Mouse (Mus musculus) kidney, adult 2 months (tissue): ENCODE measurements at regions not wholly inside any gene's neighbourhood (a gene's known extent, or its start where the extent isn't known, plus 50 kb on each side); places are given as distances from the start of the nearest gene placed in this dataset.

Source experiments
- DNase-seq: peaks from one replicate; pipeline ENCODE4 v3.0.0; 2021
- H3K27ac ChIP-seq: fragments of 200-500 bp; 2 replicates; pipeline ENCODE4 v1.5.1; 2012; ENCODE audit warnings: low read depth, low read length, control low read depth, inconsistent platforms; ENCODE audit not compliant: insufficient read depth
- H3K27me3 ChIP-seq: fragments of 200-500 bp; replicated peaks from 2 replicates; pipeline ENCODE4 v1.6.1; 2012; ENCODE audit warnings: mild to moderate bottlenecking, moderate library complexity, low read length, inconsistent platforms; ENCODE audit not compliant: control insufficient read depth, insufficient read depth
- H3K36me3 ChIP-seq: fragments of 200-500 bp; 2 replicates; pipeline ENCODE4 v1.6.1; 2012; ENCODE audit warnings: mild to moderate bottlenecking, moderate library complexity, low read length, inconsistent platforms; ENCODE audit not compliant: control insufficient read depth, insufficient read depth
- H3K4me1 ChIP-seq: fragments of 200-500 bp; 2 replicates; pipeline ENCODE4 v1.6.1; 2011; ENCODE audit warnings: low read length; ENCODE audit not compliant: control insufficient read depth, insufficient read depth
- H3K4me3 ChIP-seq: fragments of 200-500 bp; 2 replicates; pipeline ENCODE4 v1.5.1; 2011; ENCODE audit warnings: mild to moderate bottlenecking, low read depth, low read length, control low read depth; ENCODE audit not compliant: insufficient read depth
- CTCF ChIP-seq: fragments of 200-500 bp; conservative IDR thresholded peaks from 2 replicates; pipeline ENCODE4 v1.5.1; 2011; ENCODE audit warnings: low read depth, mild to moderate bottlenecking, control low read depth, low read length, moderate library complexity, mixed read lengths; ENCODE audit not compliant: insufficient read depth, insufficient read length
- POLR2A ChIP-seq: fragments of 200-500 bp; IDR thresholded peaks from one replicate; pipeline ENCODE4 v1.6.1; 2011; ENCODE audit warnings: low read depth, low read length, control low read depth
- WGBS: fragments of 180-500 bp; shearing (Covaris S2); methylation state at CpG from one replicate; pipeline ENCODE4 v1.1.7; 2018; 5-methylcytosine and 5-hydroxymethylcytosine counted together

- Histone ChIP-seq H3K36me3 (no peaks in the 10 kb centered on the region), H3K4me3 (no peak overlapping the region), H3K27me3 (no peaks in the 10 kb centered on the region; the same call in 1 of the 2 replicates), H3K4me1 (0 out of 2 replicates have a peak, but pooled peaks cover 4% of the 10 kb centered on the region), H3K27ac (peak overlapping the region; percentile 77)
- DNase-seq: peak; percentile 90
- WGBS: 43% methylated on average over 10 of the region's 10 CpGs
- no peak for TF ChIP-seq CTCF
These were observed 103.6 kb downstream of the Ddx1 start for GRCm38 (mm10) chr12:13145186-13146115.

- 79% methylated on average over 1 of the region's 1 CpGs for WGBS
- H3K27ac ChIP-seq: peak overlapping the region; percentile 71
- H3K4me1 ChIP-seq: 0 out of 2 replicates have a peak, but pooled peaks cover 4% of the 10 kb centered on the region
- TF ChIP-seq CTCF (no peak), POLR2A (no peak)
- H3K36me3 ChIP-seq: no peaks in the 10 kb centered on the region
- no peaks in the 10 kb centered on the region; the same call in 1 of the 2 replicates for H3K27me3 ChIP-seq
- H3K4me3 ChIP-seq: no peak overlapping the region
- DNase-seq: no peak
These were observed 104.3 kb downstream of the Ddx1 start for GRCm38 (mm10) chr12:13144739-13145138.

GRCm38 (mm10) chr12:13140636-13141035 lies 108.4 kb downstream of the Ddx1 start:
- 92% methylated on average over 6 of the region's 6 CpGs for WGBS
- H3K4me3 ChIP-seq: no peak overlapping the region
- H3K27ac ChIP-seq: no peak overlapping the region
- TF ChIP-seq POLR2A (no peak), CTCF (no peak)
- H3K4me1 ChIP-seq: 0 out of 2 replicates have a peak, but pooled peaks cover 4% of the 10 kb centered on the region
- H3K36me3 ChIP-seq: no peaks in the 10 kb centered on the region
- H3K27me3 ChIP-seq: no peaks in the 10 kb centered on the region; the same call in 1 of the 2 replicates
- no peak for DNase-seq

GRCm38 (mm10) chr12:13139189-13139588 lies 109.8 kb downstream of the Ddx1 start:
- Histone ChIP-seq H3K27me3 (no peaks in the 10 kb centered on the region; the same call in 1 of the 2 replicates), H3K27ac (no peak overlapping the region), H3K36me3 (no peaks in the 10 kb centered on the region), H3K4me1 (no peaks in the 10 kb centered on the region), H3K4me3 (no peak overlapping the region)
- no peak for DNase-seq
- no peak for TF ChIP-seq POLR2A
- TF ChIP-seq CTCF: no peak
- 73% methylated on average over 5 of the region's 5 CpGs for WGBS

- WGBS: 74% methylated on average over 4 of the region's 10 CpGs
- Histone ChIP-seq H3K27me3 (no peaks in the 10 kb centered on the region), H3K27ac (no peak overlapping the region), H3K4me3 (no peak overlapping the region), H3K4me1 (no peaks in the 10 kb centered on the region), H3K36me3 (no peaks in the 10 kb centered on the region)
- TF ChIP-seq CTCF: no peak
- no peak for TF ChIP-seq POLR2A
- DNase-seq: no peak
These were observed 114.8 kb downstream of the Ddx1 start for GRCm38 (mm10) chr12:13134168-13134567.

GRCm38 (mm10) chr12:13129677-13130082 lies 119.3 kb downstream of the Ddx1 start:
- H3K27me3 ChIP-seq: no peaks in the 10 kb centered on the region
- WGBS: 34% methylated on average over 8 of the region's 8 CpGs
- H3K4me3 ChIP-seq: no peak overlapping the region
- DNase-seq: peak; percentile 85
- no peak overlapping the region for H3K27ac ChIP-seq
- no peaks in the 10 kb centered on the region for H3K36me3 ChIP-seq
- no peaks in the 10 kb centered on the region for H3K4me1 ChIP-seq
- TF ChIP-seq CTCF (no peak), POLR2A (no peak)

GRCm38 (mm10) chr12:13127407-13127806 lies 121.6 kb downstream of the Ddx1 start:
- no peak for DNase-seq
- no peak for TF ChIP-seq POLR2A
- no peak for TF ChIP-seq CTCF
- no peak overlapping the region for H3K27ac ChIP-seq
- H3K27me3 ChIP-seq: no peaks in the 10 kb centered on the region
- no peaks in the 10 kb centered on the region for H3K4me1 ChIP-seq
- H3K36me3 ChIP-seq: no peaks in the 10 kb centered on the region
- 87% methylated on average over 11 of the region's 11 CpGs for WGBS
- no peak overlapping the region for H3K4me3 ChIP-seq
